Mouse (Mus musculus): Measurements from ENCODE around the gene Mgat3.

GRCm38 (mm10) chr15:80235535-80235934 lies 62.0 kb downstream of the Mgat3 start, which contains the start of gene AC140267.1:
- TF ChIP-seq POLR2A (IDR thresholded peaks at IDR 0.05; ENCODE audit: borderline replicate concordance, low read depth, low read length) = no peak
- no peak for TF ChIP-seq CTCF (IDR thresholded peaks at IDR 0.05; ENCODE audit: low read depth, low read length)
